Mouse (Mus musculus): Measurements from ENCODE around the gene B3gnt3.
A peak's percentile ranks its signal among the peaks of the same experiment; 100 is the strongest.
"Not testable (repeated sequence)": the region's sequence is repeated elsewhere in the genome, so short reads cannot be mapped to it uniquely, and the experiment has no call there.

Gene B3gnt3

GRCm38 (mm10) chr8:71701414-71702086 lies at the start of gene B3gnt3:
B3gnt3 (minus strand) TSS chr8:71701789.
- DNase-seq, result no peak

- not testable (repeated sequence) for DNase-seq
Observed at GRCm38 (mm10) chr8:71749321-71750075, 47.9 kb upstream of the B3gnt3 start.

- DNase-seq, result not testable (repeated sequence)
Observed at GRCm38 (mm10) chr8:71747082-71747481, 45.5 kb upstream of the B3gnt3 start.

- no peak for DNase-seq
Observed at GRCm38 (mm10) chr8:71745322-71745721, 43.7 kb upstream of the B3gnt3 start.

- no peak for DNase-seq
Observed at GRCm38 (mm10) chr8:71742783-71743182, 41.2 kb upstream of the B3gnt3 start.

- DNase-seq, result peak; percentile 58
Observed at GRCm38 (mm10) chr8:71741687-71742114, 40.1 kb upstream of the B3gnt3 start.

GRCm38 (mm10) chr8:71741226-71741625 lies 39.6 kb upstream of the B3gnt3 start:
- no peak for DNase-seq

GRCm38 (mm10) chr8:71738316-71738715 lies 36.7 kb upstream of the B3gnt3 start:
- DNase-seq, result not testable (repeated sequence)

- peak; percentile 40 for DNase-seq
Observed at GRCm38 (mm10) chr8:71731652-71732230, 30.2 kb upstream of the B3gnt3 start.

GRCm38 (mm10) chr8:71728826-71729620 lies 27.4 kb upstream of the B3gnt3 start:
- DNase-seq, result peak; percentile 54

- DNase-seq, result peak; percentile 72
Observed at GRCm38 (mm10) chr8:71728240-71728785, 26.7 kb upstream of the B3gnt3 start.

- DNase-seq, result peak; percentile 94
Observed at GRCm38 (mm10) chr8:71725122-71725924, 23.7 kb upstream of the B3gnt3 start, which contains the start of gene Fcho1. Fcho1 (minus strand) TSS chr8:71725716.

GRCm38 (mm10) chr8:71724389-71724788 lies 22.8 kb upstream of the B3gnt3 start:
- no peak for DNase-seq

- no peak for DNase-seq
Observed at GRCm38 (mm10) chr8:71723047-71723551, 21.5 kb upstream of the B3gnt3 start.

GRCm38 (mm10) chr8:71719928-71720457 lies 18.4 kb upstream of the B3gnt3 start:
- DNase-seq, result peak; percentile 93

GRCm38 (mm10) chr8:71719218-71719617 lies 17.6 kb upstream of the B3gnt3 start:
- peak; percentile 40 for DNase-seq

- DNase-seq, result no peak
Observed at GRCm38 (mm10) chr8:71718252-71718651, 16.7 kb upstream of the B3gnt3 start.

- DNase-seq, result no peak
Observed at GRCm38 (mm10) chr8:71717096-71717495, 15.5 kb upstream of the B3gnt3 start.

- no peak for DNase-seq
Observed at GRCm38 (mm10) chr8:71716561-71717053, 15.0 kb upstream of the B3gnt3 start.

GRCm38 (mm10) chr8:71715531-71715930 lies 13.9 kb upstream of the B3gnt3 start:
- no peak for DNase-seq

- DNase-seq, result no peak
Observed at GRCm38 (mm10) chr8:71711574-71711973, 10.0 kb upstream of the B3gnt3 start.
